Mouse (Mus musculus): ENCODE results near the gene Cutal. TPM values are rescaled to one million over a fixed set of nuclear protein-coding genes. Genes with fewer than 3 reads are reported as not detected.

Cutal gene
- polyA plus RNA-seq, 1 experiment = 0.88 TPM

DNA sequence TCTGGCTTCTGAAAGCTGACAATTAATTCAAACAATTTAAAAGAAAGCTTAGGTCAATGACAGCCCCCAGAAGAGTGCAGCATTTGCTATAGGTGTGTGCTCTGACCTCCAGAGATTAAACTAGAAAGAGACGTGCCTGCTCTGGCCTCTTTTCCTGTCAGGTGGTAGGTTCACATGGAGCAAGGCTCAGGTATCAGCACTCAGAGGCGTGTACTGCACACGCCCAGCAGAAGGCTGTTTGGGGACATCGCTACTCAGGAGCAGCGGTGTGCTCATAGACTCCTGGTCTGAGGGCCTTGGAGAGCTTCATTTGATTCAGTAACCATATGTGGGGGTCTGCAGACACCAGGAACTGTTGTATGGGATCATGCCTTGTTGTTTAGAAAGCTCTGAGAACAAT lies 53.1 kb downstream of the Cutal start:
- TF ChIP-seq CTCF (IDR thresholded peaks at IDR 0.05; ENCODE audit: borderline replicate concordance, insufficient read depth, low read depth, low read length) (no peak), POLR2A (IDR thresholded peaks at IDR 0.05; ENCODE audit: borderline replicate concordance, insufficient read depth, low read length) (no peak)
- no peak overlapping the region for H3K4me3 ChIP-seq (replicated peaks; ENCODE audit: insufficient read depth, low read depth, low read length)
- WGBS = 81% methylated on average over 5 of the region's 5 CpGs
- H3K4me1 ChIP-seq (ENCODE audit: control insufficient read depth, insufficient read depth, low read length) = no peaks in the 10 kb centered on the region
- no peaks in the 10 kb centered on the region for H3K27me3 ChIP-seq (ENCODE audit: control insufficient read depth, insufficient read depth, low read length)
- no peak for DNase-seq
- H3K27ac ChIP-seq (ENCODE audit: insufficient read depth, low read length) = no peak overlapping the region

DNA sequence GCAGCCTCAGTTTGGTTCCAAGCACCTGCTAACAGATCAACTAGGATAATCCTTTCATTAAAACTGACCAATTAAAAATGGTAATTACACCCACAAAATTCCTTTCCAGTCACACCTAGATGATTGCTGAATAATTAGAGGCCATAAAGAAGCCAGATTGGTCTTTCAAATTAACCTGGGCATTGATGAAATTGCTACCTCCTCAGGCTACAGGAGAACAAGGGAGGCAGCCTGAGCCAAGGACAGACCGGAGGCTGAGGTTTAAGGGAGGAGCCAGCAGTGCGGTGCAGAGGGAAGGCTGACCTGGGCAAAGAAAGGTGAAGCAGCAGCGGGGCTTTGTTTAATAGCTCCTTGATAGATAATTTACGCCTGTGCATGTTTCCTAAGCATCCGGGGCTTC lies 63.3 kb downstream of the Cutal start:
- 69% methylated on average over 5 of the region's 5 CpGs for WGBS
- Histone ChIP-seq H3K27me3 (ENCODE audit: control insufficient read depth, insufficient read depth, low read length) (no peaks in the 10 kb centered on the region), H3K4me3 (replicated peaks; ENCODE audit: insufficient read depth, low read depth, low read length) (no peak overlapping the region), H3K27ac (ENCODE audit: insufficient read depth, low read length) (no peak overlapping the region), H3K4me1 (ENCODE audit: control insufficient read depth, insufficient read depth, low read length) (peaks cover 3% of the 10 kb centered on the region; the same call in 1 of the 2 replicates)
- TF ChIP-seq CTCF (IDR thresholded peaks at IDR 0.05; ENCODE audit: borderline replicate concordance, insufficient read depth, low read depth, low read length) (no peak), POLR2A (IDR thresholded peaks at IDR 0.05; ENCODE audit: borderline replicate concordance, insufficient read depth, low read length) (no peak)
- no peak for DNase-seq

DNA sequence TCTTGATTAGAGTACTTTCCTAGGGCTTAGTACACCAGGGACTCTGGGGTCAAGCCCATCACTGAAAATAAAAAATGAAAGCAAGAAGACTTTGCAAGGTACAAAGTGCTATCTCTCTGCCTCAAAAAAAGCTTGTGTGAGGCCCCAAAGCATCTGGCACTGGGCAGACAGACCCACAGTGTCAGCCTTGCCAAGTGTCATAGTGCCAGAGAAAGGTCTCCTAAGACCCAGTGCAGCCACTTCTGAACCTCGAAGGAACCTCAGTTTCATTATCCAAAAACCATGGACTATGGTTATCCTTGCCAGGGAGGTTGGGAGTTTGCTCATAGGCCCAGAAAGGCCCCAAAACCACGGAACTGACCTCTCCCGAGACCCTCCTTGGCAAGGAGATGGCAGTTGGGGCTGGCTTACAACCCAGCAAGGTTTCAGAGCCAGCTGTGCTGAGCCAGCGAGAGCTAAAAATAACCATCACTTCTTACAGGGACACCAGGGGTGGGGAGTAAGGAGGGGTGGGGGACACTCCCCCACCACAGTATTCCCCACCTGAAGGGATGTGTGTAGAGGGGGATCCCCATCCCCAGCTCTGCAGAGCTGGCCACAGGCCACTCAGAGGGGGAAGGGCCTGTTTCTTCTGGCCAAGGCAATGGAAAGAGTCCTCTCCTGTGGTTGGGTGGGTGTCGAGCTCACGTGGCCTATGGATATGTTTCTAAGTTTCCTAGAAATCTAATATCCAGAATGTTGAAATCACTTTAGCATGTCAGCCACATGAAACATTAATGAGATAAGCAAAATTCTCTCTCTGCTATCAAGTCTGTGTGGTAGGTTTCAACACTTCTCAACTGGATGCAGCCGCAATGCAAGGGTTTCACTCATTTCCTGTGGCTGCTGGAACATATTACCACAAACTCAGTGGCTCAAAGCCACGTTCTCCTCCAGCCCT lies 64.3 kb downstream of the Cutal start:
- Histone ChIP-seq H3K27ac (ENCODE audit: insufficient read depth, low read length) (no peak overlapping the region), H3K4me3 (replicated peaks; ENCODE audit: insufficient read depth, low read depth, low read length) (no peak overlapping the region), H3K27me3 (ENCODE audit: control insufficient read depth, insufficient read depth, low read length) (no peaks in the 10 kb centered on the region), H3K4me1 (ENCODE audit: control insufficient read depth, insufficient read depth, low read length) (peaks cover 3% of the 10 kb centered on the region; the same call in 1 of the 2 replicates)
- WGBS = 49% methylated on average over 8 of the region's 8 CpGs
- no peak for DNase-seq
- TF ChIP-seq CTCF (IDR thresholded peaks at IDR 0.05; ENCODE audit: borderline replicate concordance, insufficient read depth, low read depth, low read length) (no peak), POLR2A (IDR thresholded peaks at IDR 0.05; ENCODE audit: borderline replicate concordance, insufficient read depth, low read length) (no peak)

DNA sequence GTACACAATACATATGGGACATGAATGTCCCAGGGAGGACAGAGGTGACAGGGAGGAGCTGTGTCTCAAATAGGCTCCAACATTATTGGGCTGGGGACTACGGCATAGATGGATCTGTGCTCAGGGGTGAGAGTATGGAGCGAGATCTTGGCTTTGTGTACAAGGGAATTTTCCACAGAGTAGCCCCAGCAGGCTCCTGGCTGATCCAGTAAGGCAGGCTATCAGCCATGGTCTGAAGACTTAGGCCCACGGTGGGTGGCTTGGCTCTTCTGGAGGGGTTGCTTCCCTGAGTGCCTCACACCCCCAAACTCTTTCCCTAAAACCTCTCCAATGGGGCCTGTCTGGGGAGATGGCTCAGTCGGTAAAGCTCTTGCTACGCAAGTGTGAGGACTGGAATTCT lies 66.0 kb downstream of the Cutal start:
- 23% methylated on average over 5 of the region's 5 CpGs for WGBS
- TF ChIP-seq CTCF (IDR thresholded peaks at IDR 0.05; ENCODE audit: borderline replicate concordance, insufficient read depth, low read depth, low read length) (no peak), POLR2A (IDR thresholded peaks at IDR 0.05; ENCODE audit: borderline replicate concordance, insufficient read depth, low read length) (no peak)
- no peak for DNase-seq
- H3K27ac ChIP-seq (ENCODE audit: insufficient read depth, low read length) = no peak overlapping the region
- no peaks in the 10 kb centered on the region for H3K27me3 ChIP-seq (ENCODE audit: control insufficient read depth, insufficient read depth, low read length)
- peaks cover 3% of the 10 kb centered on the region; the same call in 1 of the 2 replicates for H3K4me1 ChIP-seq (ENCODE audit: control insufficient read depth, insufficient read depth, low read length)
- no peak overlapping the region for H3K4me3 ChIP-seq (replicated peaks; ENCODE audit: insufficient read depth, low read depth, low read length)

DNA sequence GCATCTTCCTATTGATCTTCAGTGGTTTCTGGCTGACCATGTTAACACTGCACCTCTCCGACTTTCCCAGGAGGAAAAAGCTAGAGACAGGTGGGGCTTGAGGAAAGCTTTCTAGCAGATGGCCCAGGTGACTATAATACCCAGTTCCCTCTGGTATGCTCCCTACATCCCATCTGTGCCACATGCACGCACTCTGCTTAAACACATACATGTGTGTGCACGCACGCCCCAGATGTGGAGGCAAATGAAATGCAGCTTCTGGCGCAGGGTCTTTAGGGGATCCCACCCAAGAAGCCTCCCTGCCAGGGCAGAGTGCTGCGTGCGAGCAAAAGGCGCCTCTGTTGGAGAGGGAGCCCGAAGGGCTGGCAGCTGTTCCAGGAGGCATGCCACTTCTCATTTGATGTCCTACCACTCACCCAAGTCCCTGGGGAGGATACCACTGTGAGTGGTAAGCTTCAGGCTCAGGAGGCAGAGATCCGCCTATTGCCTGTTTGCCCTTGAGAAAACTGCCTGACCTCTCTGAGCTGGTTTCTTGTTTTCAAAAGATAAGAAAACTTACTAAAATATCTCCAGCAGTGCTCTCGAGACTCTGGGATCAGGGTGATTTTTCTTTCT lies 67.0 kb downstream of the Cutal start:
- no peak overlapping the region for H3K4me3 ChIP-seq (replicated peaks; ENCODE audit: insufficient read depth, low read depth, low read length)
- peaks cover 3% of the 10 kb centered on the region; the same call in 1 of the 2 replicates for H3K4me1 ChIP-seq (ENCODE audit: control insufficient read depth, insufficient read depth, low read length)
- no peaks in the 10 kb centered on the region for H3K27me3 ChIP-seq (ENCODE audit: control insufficient read depth, insufficient read depth, low read length)
- DNase-seq = no peak
- H3K27ac ChIP-seq (ENCODE audit: insufficient read depth, low read length) = no peak overlapping the region
- 39% methylated on average over 11 of the region's 11 CpGs for WGBS
- TF ChIP-seq CTCF (IDR thresholded peaks at IDR 0.05; ENCODE audit: borderline replicate concordance, insufficient read depth, low read depth, low read length) = no peak

Other genes with a start within 250 kb of the Cutal start
- gene Gapvd1, start 119.2 kb upstream of the Cutal start, polyA plus RNA-seq (2012; rRNA removed) = 49.4 and 52.8 TPM in 2 replicates
- 226 and 249 TPM in 2 replicates for gene Hspa5, start 102.4 kb upstream of the Cutal start, polyA plus RNA-seq (2012; rRNA removed)
- gene Rabepk, start 74.5 kb upstream of the Cutal start, polyA plus RNA-seq (2012; rRNA removed) = 43.2 and 46.8 TPM in 2 replicates
- 71.4 and 77.5 TPM in 2 replicates for gene Fbxw2, start 48.1 kb upstream of the Cutal start, polyA plus RNA-seq (2012; rRNA removed)
- not detected in 2 replicates for gene Gm34653, start 41.4 kb upstream of the Cutal start, polyA plus RNA-seq (2012; rRNA removed)
- gene Psmd5, start 572 bp downstream of the Cutal start, polyA plus RNA-seq (2012; rRNA removed) = 47.9 and 52.9 TPM in 2 replicates
- 1.7 and 2.2 TPM in 2 replicates for gene Phf19, start 39.6 kb downstream of the Cutal start, polyA plus RNA-seq (2012; rRNA removed)
- gene Traf1, start 87.4 kb downstream of the Cutal start, polyA plus RNA-seq (2012; rRNA removed) = 8.4 and 9.1 TPM in 2 replicates
- gene Hc, start 187.0 kb downstream of the Cutal start, polyA plus RNA-seq (2012; rRNA removed) = 0.59 and 1.1 TPM in 2 replicates
- gene AI182371, start 227.1 kb downstream of the Cutal start, polyA plus RNA-seq (2012; rRNA removed) = 0.57 and 0.63 TPM in 2 replicates
- gene Cntrl, start 235.1 kb downstream of the Cutal start, polyA plus RNA-seq (2012; rRNA removed) = 15.1 and 15.7 TPM in 2 replicates

All from cerebellum, adult 2 months (tissue).